Mouse (Mus musculus) forebrain, embryonic 16.5 days (tissue): ENCODE measurements at regions not wholly inside any gene's neighbourhood (a gene's known extent, or its start where the extent isn't known, plus 50 kb on each side); places are given as distances from the start of the nearest gene placed in this dataset.

Experiments used
- ATAC-seq: fragments of 200-750 bp; cut with Nextera tagmentation; 2 replicates; pipeline ENCODE4 v1.8.0; 2017; ENCODE audit warnings: mild to moderate bottlenecking, moderate library complexity
- H3K27ac ChIP-seq: fragments of 300-500 bp; sonication (generic); 2 replicates; pipeline ENCODE4 v1.5.1; 2014; ENCODE audit warnings: low read length, control low read depth
- H3K27me3 ChIP-seq: fragments of 300-500 bp; sonication (generic); replicated peaks from 2 replicates; pipeline ENCODE4 v1.6.1; 2014; ENCODE audit warnings: low read length; ENCODE audit not compliant: control insufficient read depth, insufficient read depth
- H3K36me3 ChIP-seq: fragments of 300-500 bp; sonication (generic); 2 replicates; pipeline ENCODE4 v1.6.1; 2014; ENCODE audit not compliant: control insufficient read depth, insufficient read depth
- H3K4me1 ChIP-seq: fragments of 300-500 bp; sonication (generic); replicated peaks from 2 replicates; pipeline ENCODE4 v1.6.1; 2014; ENCODE audit warnings: low read length; ENCODE audit not compliant: control insufficient read depth, insufficient read depth
- H3K4me2 ChIP-seq: fragments of 300-500 bp; sonication (generic); 2 replicates; pipeline ENCODE4 v1.6.1; 2014; ENCODE audit warnings: mild to moderate bottlenecking, low read length, control low read depth
- H3K4me3 ChIP-seq: fragments of 300-500 bp; sonication (generic); replicated peaks from 2 replicates; pipeline ENCODE4 v1.5.1; 2014; ENCODE audit warnings: mild to moderate bottlenecking, low read length, control low read depth
- H3K9ac ChIP-seq: fragments of 300-500 bp; sonication (generic); replicated peaks from 2 replicates; pipeline ENCODE4 v1.6.1; 2014; ENCODE audit warnings: low read depth, low read length, control low read depth
- H3K9me3 ChIP-seq: fragments of 300-500 bp; sonication (generic); 2 replicates; pipeline ENCODE4 v1.6.1; 2016; ENCODE audit warnings: low read length; ENCODE audit not compliant: control insufficient read depth
- WGBS: fragments of 180-500 bp; shearing (Covaris S2); extraction: QIAGEN DNeasy Blood & Tissue Kit; methylation state at CpG from one replicate; pipeline ENCODE4 v1.1.7; 2014; 5-methylcytosine and 5-hydroxymethylcytosine counted together

GRCm38 (mm10) chr8:92219181-92219890 lies 138.1 kb upstream of the Irx5 start:
- no peaks in the 10 kb centered on the region for H3K4me1 ChIP-seq
- no peak for ATAC-seq
- no peak overlapping the region for H3K4me3 ChIP-seq
- 21% methylated on average over 9 of the region's 9 CpGs for WGBS
- H3K4me2 ChIP-seq: no peak overlapping the region
- H3K27ac ChIP-seq: no peak overlapping the region
- no peaks in the 10 kb centered on the region for H3K36me3 ChIP-seq
- peaks cover 3% of the 10 kb centered on the region; the same call in 1 of the 2 replicates for H3K27me3 ChIP-seq
- no peak overlapping the region for H3K9ac ChIP-seq
- H3K9me3 ChIP-seq: no peaks in the 10 kb centered on the region

- Histone ChIP-seq H3K27ac (no peak overlapping the region), H3K4me3 (no peak overlapping the region), H3K4me2 (no peak overlapping the region), H3K9ac (no peak overlapping the region), H3K27me3 (peaks cover 7% of the 10 kb centered on the region; the same call in 1 of the 2 replicates), H3K4me1 (no peaks in the 10 kb centered on the region), H3K9me3 (no peaks in the 10 kb centered on the region), H3K36me3 (no peaks in the 10 kb centered on the region)
- WGBS: 39% methylated on average over 2 of the region's 2 CpGs
- ATAC-seq: no peak
Measured at GRCm38 (mm10) chr8:92217521-92217920, 139.9 kb upstream of the Irx5 start.

GRCm38 (mm10) chr8:92216176-92216575 lies 141.2 kb upstream of the Irx5 start:
- peaks cover 3% of the 10 kb centered on the region; the same call in 1 of the 2 replicates for H3K4me1 ChIP-seq

GRCm38 (mm10) chr8:92212786-92213535 lies 144.5 kb upstream of the Irx5 start:
- Histone ChIP-seq H3K4me1 (peaks cover 3% of the 10 kb centered on the region; the same call in 1 of the 2 replicates), H3K9me3 (no peaks in the 10 kb centered on the region), H3K9ac (no peak overlapping the region), H3K27ac (no peak overlapping the region), H3K4me2 (no peak overlapping the region), H3K27me3 (peaks cover 9% of the 10 kb centered on the region), H3K4me3 (no peak overlapping the region), H3K36me3 (no peaks in the 10 kb centered on the region)
- WGBS: 48% methylated on average over 14 of the region's 14 CpGs
- ATAC-seq: no peak

More at GRCm38 (mm10) chr8:92216176-92216575, 141.2 kb upstream of the Irx5 start:
- Histone ChIP-seq H3K4me3 (no peak overlapping the region), H3K36me3 (no peaks in the 10 kb centered on the region), H3K27me3 (peaks cover 9% of the 10 kb centered on the region; the same call in 1 of the 2 replicates), H3K9me3 (no peaks in the 10 kb centered on the region), H3K9ac (no peak overlapping the region), H3K4me2 (no peak overlapping the region), H3K27ac (no peak overlapping the region)
- ATAC-seq: no peak
- under 1% methylated on average over 4 of the region's 5 CpGs for WGBS

GRCm38 (mm10) chr8:92209081-92209480 lies 148.3 kb upstream of the Irx5 start:
- peaks cover 6% of the 10 kb centered on the region for H3K27me3 ChIP-seq
- WGBS: 74% methylated on average over 5 of the region's 5 CpGs
- H3K4me2 ChIP-seq: no peak overlapping the region
- no peaks in the 10 kb centered on the region for H3K36me3 ChIP-seq
- H3K4me3 ChIP-seq: no peak overlapping the region
- H3K9me3 ChIP-seq: no peaks in the 10 kb centered on the region
- no peak overlapping the region for H3K9ac ChIP-seq
- H3K4me1 ChIP-seq: peaks cover 3% of the 10 kb centered on the region; the same call in 1 of the 2 replicates
- no peak overlapping the region for H3K27ac ChIP-seq
- ATAC-seq: no peak

GRCm38 (mm10) chr8:92195635-92196034 lies 161.8 kb upstream of the Irx5 start:
- Histone ChIP-seq H3K9ac (no peak overlapping the region), H3K27me3 (no peaks in the 10 kb centered on the region), H3K36me3 (no peaks in the 10 kb centered on the region), H3K27ac (no peak overlapping the region), H3K4me2 (no peak overlapping the region), H3K4me1 (0 out of 2 replicates have a peak, but pooled peaks cover 3% of the 10 kb centered on the region), H3K4me3 (no peak overlapping the region), H3K9me3 (no peaks in the 10 kb centered on the region)
- 98% methylated on average over 8 of the region's 8 CpGs for WGBS
- ATAC-seq: no peak

- ATAC-seq: no peak
- H3K36me3 ChIP-seq: no peaks in the 10 kb centered on the region
- no peak overlapping the region for H3K4me2 ChIP-seq
- H3K27me3 ChIP-seq: no peaks in the 10 kb centered on the region
- H3K9me3 ChIP-seq: no peaks in the 10 kb centered on the region
- no peak overlapping the region for H3K9ac ChIP-seq
- H3K4me1 ChIP-seq: 0 out of 2 replicates have a peak, but pooled peaks cover 3% of the 10 kb centered on the region
- 42% methylated on average over 14 of the region's 14 CpGs for WGBS
- H3K27ac ChIP-seq: no peak overlapping the region
- no peak overlapping the region for H3K4me3 ChIP-seq
Measured at GRCm38 (mm10) chr8:92194065-92194464, 163.4 kb upstream of the Irx5 start.

GRCm38 (mm10) chr8:92190261-92191025 lies 167.0 kb upstream of the Irx5 start:
- 0 out of 2 replicates have a peak, but pooled peaks cover 2% of the 10 kb centered on the region for H3K9me3 ChIP-seq
- H3K27ac ChIP-seq: no peak overlapping the region
- no peaks in the 10 kb centered on the region for H3K36me3 ChIP-seq
- no peak overlapping the region for H3K9ac ChIP-seq
- WGBS: 93% methylated on average over 16 of the region's 16 CpGs
- ATAC-seq: no peak
- no peaks in the 10 kb centered on the region for H3K27me3 ChIP-seq
- no peak overlapping the region for H3K4me3 ChIP-seq
- H3K4me1 ChIP-seq: 0 out of 2 replicates have a peak, but pooled peaks cover 3% of the 10 kb centered on the region
- H3K4me2 ChIP-seq: no peak overlapping the region

GRCm38 (mm10) chr8:92183331-92183730 lies 174.1 kb upstream of the Irx5 start:
- 0 out of 2 replicates have a peak, but pooled peaks cover 3% of the 10 kb centered on the region for H3K4me1 ChIP-seq
- no peak for ATAC-seq
- WGBS: 26% methylated on average over 1 of the region's 1 CpGs
- H3K27me3 ChIP-seq: no peaks in the 10 kb centered on the region
- H3K36me3 ChIP-seq: no peaks in the 10 kb centered on the region
- H3K4me3 ChIP-seq: no peak overlapping the region
- 0 out of 2 replicates have a peak, but pooled peaks cover 2% of the 10 kb centered on the region for H3K9me3 ChIP-seq
- no peak overlapping the region for H3K9ac ChIP-seq
- no peak overlapping the region for H3K4me2 ChIP-seq
- H3K27ac ChIP-seq: no peak overlapping the region
